Mouse (Mus musculus) intestine, embryonic 15.5 days (tissue): ENCODE measurements around the gene Wdr47. TPM values are rescaled to one million over a fixed set of nuclear protein-coding genes. Genes with fewer than 3 reads are reported as not detected.
"Not testable (repeated sequence)": the region's sequence is repeated elsewhere in the genome, so short reads cannot be mapped to it uniquely, and the experiment has no call there.

Experiments
- ATAC-seq: fragments of 200-750 bp; cut with Nextera tagmentation; 2 replicates; pipeline ENCODE4 v1.8.0; 2017; ENCODE audit warnings: moderate TSS enrichment, moderate library complexity
- H3K27ac ChIP-seq: fragments of 300-500 bp; sonication (generic); 2 replicates; pipeline ENCODE4 v1.5.1; 2015; ENCODE audit warnings: mild to moderate bottlenecking, inconsistent platforms
- H3K27me3 ChIP-seq: fragments of 300-500 bp; sonication (generic); replicated peaks from 2 replicates; pipeline ENCODE4 v1.6.1; 2015; ENCODE audit warnings: inconsistent platforms
- H3K36me3 ChIP-seq: fragments of 300-500 bp; sonication (generic); 2 replicates; pipeline ENCODE4 v1.6.1; 2015; ENCODE audit warnings: inconsistent platforms
- H3K4me1 ChIP-seq: fragments of 300-500 bp; sonication (generic); replicated peaks from 2 replicates; pipeline ENCODE4 v1.6.1; 2015; ENCODE audit warnings: inconsistent platforms
- H3K4me2 ChIP-seq: fragments of 300-500 bp; sonication (generic); replicated peaks from 2 replicates; pipeline ENCODE4 v1.6.1; 2015; ENCODE audit warnings: mild to moderate bottlenecking, inconsistent platforms
- H3K4me3 ChIP-seq: fragments of 300-500 bp; sonication (generic); replicated peaks from 2 replicates; pipeline ENCODE4 v1.5.1; 2015; ENCODE audit warnings: inconsistent platforms
- H3K9ac ChIP-seq: fragments of 300-500 bp; sonication (generic); 2 replicates; pipeline ENCODE4 v1.6.1; 2015; ENCODE audit warnings: inconsistent platforms
- H3K9me3 ChIP-seq: fragments of 300-500 bp; sonication (generic); 2 replicates; pipeline ENCODE4 v1.6.1; 2016; ENCODE audit warnings: inconsistent platforms
- WGBS: fragments of 180-500 bp; shearing (Covaris S2); methylation state at CpG from one replicate; pipeline ENCODE4 v1.1.7; 2015; 5-methylcytosine and 5-hydroxymethylcytosine counted together
- polyA plus RNA-seq: library from polyadenylated mRNA; unstranded; fragments of >200 nt; fragmentation: Nextera tagmentation; extraction: Ambion mirVana; gene quantifications from 2 replicates; pipeline ENCODE4 v1.2.1, GENCODE M21; 2015

The Wdr47 gene
- polyA plus RNA-seq, 1 experiment from 2014 or later = 8.7 TPM

- Histone ChIP-seq H3K27me3 (no peaks in the 10 kb centered on the region), H3K36me3 (no peaks in the 10 kb centered on the region), H3K9me3 (no peaks in the 10 kb centered on the region), H3K4me3 (no peak overlapping the region), H3K9ac (no peak overlapping the region), H3K4me2 (no peak overlapping the region), H3K4me1 (no peaks in the 10 kb centered on the region), H3K27ac (no peak overlapping the region)
- ATAC-seq = no peak
- WGBS = 65% methylated on average over 7 of the region's 7 CpGs
Measured at GRCm38 (mm10) chr3:108646036-108646435, 55.0 kb downstream of the Wdr47 start.

GRCm38 (mm10) chr3:108647681-108648080 is 56.6 kb downstream of the Wdr47 start:
- whole genome bisulfite sequencing = 47% methylated on average over 5 of the region's 5 CpGs
- ATAC-seq, H3K4me3 ChIP-seq, H3K27ac ChIP-seq, H3K4me2 ChIP-seq, H3K36me3 ChIP-seq, H3K9me3 ChIP-seq, H3K9ac ChIP-seq, H3K27me3 ChIP-seq, H3K4me1 ChIP-seq: not testable (repeated sequence)

GRCm38 (mm10) chr3:108652866-108653642 is 62.0 kb downstream of the Wdr47 start:
- WGBS = 16% methylated on average over 9 of the region's 9 CpGs

GRCm38 (mm10) chr3:108653710-108654379 is 62.8 kb downstream of the Wdr47 start, which contains the start of gene Clcc1:
Gene Clcc1 (plus strand): TSS chr3:108653913.
- H3K9me3 ChIP-seq = no peaks in the 10 kb centered on the region
- peak; percentile 99 for ATAC-seq
- H3K9ac ChIP-seq = peak within 1 kb of the TSS; percentile 98
- peak within 1 kb of the TSS; percentile 83 for H3K27ac ChIP-seq
- H3K4me3 ChIP-seq = peak within 1 kb of the TSS; percentile 76
- H3K36me3 ChIP-seq = no peaks in the 10 kb centered on the region
- peak within 1 kb of the TSS; percentile 56 for H3K4me2 ChIP-seq
- under 1% methylated on average over 57 of the region's 57 CpGs for WGBS
- 0 out of 2 replicates have a peak, but pooled peaks cover 5% of the 10 kb centered on the region for H3K4me1 ChIP-seq
- no peaks in the 10 kb centered on the region for H3K27me3 ChIP-seq

More at GRCm38 (mm10) chr3:108652866-108653642, 62.0 kb downstream of the Wdr47 start:
- peak overlapping the region; percentile 47; the same call in 1 of the 2 replicates for H3K4me2 ChIP-seq
- H3K36me3 ChIP-seq = no peaks in the 10 kb centered on the region
- H3K27me3 ChIP-seq = no peaks in the 10 kb centered on the region
- no peak overlapping the region for H3K27ac ChIP-seq
- no peaks in the 10 kb centered on the region for H3K9me3 ChIP-seq
- ATAC-seq = peak; percentile 7; the same call in 1 of the 2 replicates
- no peak overlapping the region; the same call in 1 of the 2 replicates for H3K9ac ChIP-seq
- 0 out of 2 replicates have a peak, but pooled peaks cover 5% of the 10 kb centered on the region for H3K4me1 ChIP-seq
- peak overlapping the region; percentile 76; the same call in 1 of the 2 replicates for H3K4me3 ChIP-seq

GRCm38 (mm10) chr3:108654566-108654965 is 63.5 kb downstream of the Wdr47 start:
- H3K9ac ChIP-seq = peak overlapping the region; percentile 98
- ATAC-seq = no peak
- no peaks in the 10 kb centered on the region for H3K9me3 ChIP-seq
- H3K4me1 ChIP-seq = 0 out of 2 replicates have a peak, but pooled peaks cover 5% of the 10 kb centered on the region
- peak overlapping the region; percentile 56 for H3K4me2 ChIP-seq
- H3K27me3 ChIP-seq = no peaks in the 10 kb centered on the region
- peak overlapping the region; percentile 76 for H3K4me3 ChIP-seq
- 23% methylated on average over 14 of the region's 14 CpGs for WGBS
- H3K27ac ChIP-seq = no peak overlapping the region
- H3K36me3 ChIP-seq = no peaks in the 10 kb centered on the region

GRCm38 (mm10) chr3:108655486-108655885 is 64.4 kb downstream of the Wdr47 start:
- H3K4me2 ChIP-seq = no peak overlapping the region
- H3K9me3 ChIP-seq = no peaks in the 10 kb centered on the region
- no peaks in the 10 kb centered on the region for H3K36me3 ChIP-seq
- 0 out of 2 replicates have a peak, but pooled peaks cover 5% of the 10 kb centered on the region for H3K4me1 ChIP-seq
- ATAC-seq = no peak
- H3K9ac ChIP-seq = no peak overlapping the region
- WGBS = 84% methylated on average over 7 of the region's 7 CpGs
- H3K27ac ChIP-seq = no peak overlapping the region
- no peak overlapping the region for H3K4me3 ChIP-seq
- no peaks in the 10 kb centered on the region for H3K27me3 ChIP-seq

- no peak overlapping the region for H3K27ac ChIP-seq
- no peak overlapping the region for H3K4me2 ChIP-seq
- no peak overlapping the region for H3K9ac ChIP-seq
- no peak overlapping the region for H3K4me3 ChIP-seq
- no peaks in the 10 kb centered on the region for H3K27me3 ChIP-seq
- H3K9me3 ChIP-seq = no peaks in the 10 kb centered on the region
- no peak for ATAC-seq
- WGBS = 95% methylated on average over 9 of the region's 9 CpGs
- H3K4me1 ChIP-seq = 0 out of 2 replicates have a peak, but pooled peaks cover 5% of the 10 kb centered on the region
- H3K36me3 ChIP-seq = peaks cover 10% of the 10 kb centered on the region
Measured at GRCm38 (mm10) chr3:108658612-108659011, 67.5 kb downstream of the Wdr47 start.

- Histone ChIP-seq H3K9ac (no peak overlapping the region), H3K4me1 (no peaks in the 10 kb centered on the region), H3K4me3 (no peak overlapping the region), H3K36me3 (peaks cover 14% of the 10 kb centered on the region), H3K4me2 (no peak overlapping the region), H3K27ac (no peak overlapping the region), H3K27me3 (no peaks in the 10 kb centered on the region), H3K9me3 (no peaks in the 10 kb centered on the region)
- no peak for ATAC-seq
- WGBS = 88% methylated on average over 1 of the region's 1 CpGs
Measured at GRCm38 (mm10) chr3:108660941-108661340, 69.9 kb downstream of the Wdr47 start.

GRCm38 (mm10) chr3:108676616-108677015 is 85.5 kb downstream of the Wdr47 start:
- Histone ChIP-seq H3K9ac (no peak overlapping the region), H3K27me3 (no peaks in the 10 kb centered on the region), H3K9me3 (no peaks in the 10 kb centered on the region), H3K4me2 (no peak overlapping the region), H3K36me3 (peaks cover 27% of the 10 kb centered on the region), H3K4me1 (no peaks in the 10 kb centered on the region), H3K27ac (no peak overlapping the region), H3K4me3 (no peak overlapping the region)
- no peak for ATAC-seq
- 77% methylated on average over 4 of the region's 4 CpGs for WGBS

- WGBS = 82% methylated on average over 4 of the region's 4 CpGs
- H3K36me3 ChIP-seq = peaks cover 36% of the 10 kb centered on the region
- ATAC-seq = no peak
Measured at GRCm38 (mm10) chr3:108681004-108681403, 89.9 kb downstream of the Wdr47 start.

GRCm38 (mm10) chr3:108683597-108683996 is 92.5 kb downstream of the Wdr47 start:
- not testable (repeated sequence) for H3K4me3 ChIP-seq, H3K4me2 ChIP-seq, ATAC-seq, H3K9me3 ChIP-seq, H3K27ac ChIP-seq, H3K4me1 ChIP-seq, H3K9ac ChIP-seq, H3K27me3 ChIP-seq
- H3K36me3 ChIP-seq = peaks cover 34% of the 10 kb centered on the region
- 95% methylated on average over 5 of the region's 5 CpGs for WGBS

More at GRCm38 (mm10) chr3:108681004-108681403, 89.9 kb downstream of the Wdr47 start:
- Histone ChIP-seq H3K4me2 (no peak overlapping the region), H3K27me3 (no peaks in the 10 kb centered on the region), H3K4me3 (no peak overlapping the region), H3K9me3 (no peaks in the 10 kb centered on the region), H3K9ac (no peak overlapping the region), H3K27ac (no peak overlapping the region), H3K4me1 (no peaks in the 10 kb centered on the region)

- Histone ChIP-seq H3K36me3 (peaks cover 41% of the 10 kb centered on the region), H3K9ac (no peak overlapping the region), H3K4me1 (no peaks in the 10 kb centered on the region), H3K9me3 (no peaks in the 10 kb centered on the region), H3K27me3 (no peaks in the 10 kb centered on the region), H3K27ac (no peak overlapping the region), H3K4me3 (no peak overlapping the region), H3K4me2 (no peak overlapping the region)
- 97% methylated on average over 7 of the region's 7 CpGs for WGBS
- no peak for ATAC-seq
Measured at GRCm38 (mm10) chr3:108685701-108686100, 94.6 kb downstream of the Wdr47 start.
